ENCODE assay signal across 9 mouse cellular contexts in genomic region chr8:9769061-9769460, GRCm38 (mm10). TPM values are rescaled to one million over a fixed set of nuclear protein-coding genes. Genes with fewer than 3 reads are reported as not detected.
DNase-seq lines count a peak whose midpoint lies in the region; ATAC-seq lines count a peak whose summit lies in the region.
"Had no signal": no experiment of that assay in that cellular context is flagged by ENCODE, and none has a peak within 500 bp of the region (broad histone marks: within the 10 kb centered on the region; RNA-seq: fewer than 3 reads in every experiment).

No protein-coding gene starts in this region.

- intact Hi-C loops in heart, postnatal 25 days (cut with DNase I) = no loop called here
- intact Hi-C loops in heart, postnatal 36 days (cut with DNase I) = no loop called here

- peaks cover 49% of the 10 kb centered on the region for H3K27me3 ChIP-seq in limb, embryonic 12.5 days
- no peaks in the 10 kb centered on the region for H3K27me3 ChIP-seq in midbrain, embryonic 16.5 days (ENCODE audit: control insufficient read depth, insufficient read depth, low read depth, low read length)

- no peak overlapping the region for H3K9ac ChIP-seq in limb, embryonic 12.5 days (replicated peaks)
- peak overlapping the region; percentile 56 for H3K9ac ChIP-seq in midbrain, embryonic 16.5 days (ENCODE audit: low read depth, low read length)

- H3K4me2 ChIP-seq in limb, embryonic 12.5 days = no peak overlapping the region
- H3K4me2 ChIP-seq in midbrain, embryonic 16.5 days (ENCODE audit: low read length) = peak overlapping the region; percentile 89

- H3K9me3 ChIP-seq in limb, embryonic 12.5 days = no peaks in the 10 kb centered on the region
- no peaks in the 10 kb centered on the region for H3K9me3 ChIP-seq in midbrain, embryonic 16.5 days (replicated peaks; ENCODE audit: control insufficient read depth, low read length, poor library complexity, severe bottlenecking)

- H3K4me1 ChIP-seq in limb, embryonic 12.5 days (replicated peaks) = peaks cover 22% of the 10 kb centered on the region
- peaks cover 29% of the 10 kb centered on the region for H3K4me1 ChIP-seq in midbrain, embryonic 16.5 days (ENCODE audit: control insufficient read depth, insufficient read depth, low read length)

- WGBS in limb, embryonic 12.5 days = 26% methylated on average over 6 of the region's 6 CpGs
- 39% methylated on average over 6 of the region's 6 CpGs for WGBS in midbrain, embryonic 16.5 days

- H3K27ac ChIP-seq in limb, embryonic 12.5 days = no peak overlapping the region
- H3K27ac ChIP-seq in midbrain, embryonic 16.5 days (ENCODE audit: low read length) = no peak overlapping the region

- 0 out of 2 replicates have a peak, but pooled peaks have one; percentile 75 for ATAC-seq in limb, embryonic 12.5 days (ENCODE audit: insufficient number of reproducible peaks, insufficient read depth, low FRiP score, low TSS enrichment, low read depth)
- no peak for ATAC-seq in midbrain, embryonic 16.5 days

- no peaks in the 10 kb centered on the region for H3K36me3 ChIP-seq in limb, embryonic 12.5 days
- no peaks in the 10 kb centered on the region for H3K36me3 ChIP-seq in midbrain, embryonic 16.5 days (ENCODE audit: control insufficient read depth, insufficient read depth, low read length)

- H3K4me3 ChIP-seq in limb, embryonic 12.5 days (replicated peaks) = no peak overlapping the region
- H3K4me3 ChIP-seq in midbrain, embryonic 16.5 days (ENCODE audit: low read depth, low read length) = peak overlapping the region; percentile 88

- peak; percentile 18 to 65 for DNase-seq in heart, adult 18-20 months
- DNase-seq in heart, postnatal 25 days (ENCODE audit: low spot score) = no peak
- peak; percentile 22 for DNase-seq in adipocyte (ENCODE audit: low spot score)
- DNase-seq in embryo, embryonic 11.5 days (ENCODE audit: low read depth, low spot score) = peak; percentile 71
- peak; percentile 20 to 64 for DNase-seq in heart, postnatal 36 days
- DNase-seq in thymus, postnatal 4 days = peak; percentile 77

RNA-seq across cellular contexts. Expression of gene Fam155a, which starts 1.9 kb away (rescaled TPM):
- total RNA-seq in heart, adult 18-20 months (2021) = not detected
- not detected for total RNA-seq in heart, postnatal 25 days (2021)
- total RNA-seq in heart, postnatal 36 days (2021) = not detected
- 0.99 and 1.2 TPM in 2 replicates for polyA plus RNA-seq in limb, embryonic 12.5 days (2016; fragmentation: Nextera tagmentation; extraction: Ambion mirVana)
- polyA plus RNA-seq in midbrain, embryonic 16.5 days (2015; fragmentation: Nextera tagmentation; extraction: Ambion mirVana) = 31.5 and 34.3 TPM in 2 replicates
- polyA plus RNA-seq: spleen, adult 2 months had no signal
